Mouse (Mus musculus) forebrain, postnatal 0 days (tissue): Measurements from ENCODE around the gene Lsm10. TPM values are rescaled to one million over a fixed set of nuclear protein-coding genes. Genes with fewer than 3 reads are reported as not detected.

Source experiments
- ATAC-seq: fragments of 200-750 bp; cut with Nextera tagmentation; 2 replicates; pipeline ENCODE4 v1.8.0; 2017; ENCODE audit warnings: mild to moderate bottlenecking, moderate library complexity
- DNase-seq: peaks from one replicate; pipeline ENCODE4 v3.0.0-alpha.2; 2015
- H3K27ac ChIP-seq: fragments of 300-500 bp; sonication (generic); 2 replicates; pipeline ENCODE4 v1.5.1; 2014; ENCODE audit warnings: low read depth, mild to moderate bottlenecking, antibody characterized with exemption, low read length, moderate library complexity, mixed read lengths
- H3K27me3 ChIP-seq: fragments of 300-500 bp; sonication (generic); 2 replicates; pipeline ENCODE4 v1.6.1; 2014; ENCODE audit warnings: mild to moderate bottlenecking, low read length, mixed read lengths; ENCODE audit not compliant: insufficient read depth
- H3K36me3 ChIP-seq: fragments of 300-500 bp; sonication (generic); 2 replicates; pipeline ENCODE4 v1.6.1; 2014; ENCODE audit warnings: mild to moderate bottlenecking, moderate library complexity; ENCODE audit not compliant: insufficient read depth
- H3K4me1 ChIP-seq: fragments of 300-500 bp; sonication (generic); 2 replicates; pipeline ENCODE4 v1.6.1; 2014; ENCODE audit warnings: antibody characterized with exemption; ENCODE audit not compliant: insufficient read depth
- H3K4me2 ChIP-seq: fragments of 300-500 bp; sonication (generic); 2 replicates; pipeline ENCODE4 v1.6.1; 2014; ENCODE audit warnings: low read depth, mild to moderate bottlenecking, moderate library complexity
- H3K4me3 ChIP-seq: fragments of 300-500 bp; sonication (generic); 2 replicates; pipeline ENCODE4 v1.5.1; 2014; ENCODE audit warnings: low read depth, low read length, mixed read lengths
- H3K9ac ChIP-seq: fragments of 300-500 bp; sonication (generic); 2 replicates; pipeline ENCODE4 v1.6.1; 2014; ENCODE audit warnings: mild to moderate bottlenecking
- H3K9me3 ChIP-seq: fragments of 300-500 bp; sonication (generic); 2 replicates; pipeline ENCODE4 v1.6.1; 2016; ENCODE audit warnings: low read length
- CTCF ChIP-seq: sonication (generic); IDR thresholded peaks from 2 replicates; pipeline ENCODE4 v1.5.1; 2016; ENCODE audit warnings: antibody characterized with exemption, control low read depth, low read depth
- WGBS: fragments of 180-500 bp; shearing (Covaris S2); extraction: QIAGEN DNeasy Blood & Tissue Kit; methylation state at CpG from one replicate; pipeline ENCODE4 v1.1.7; 2014; 5-methylcytosine and 5-hydroxymethylcytosine counted together
- polyA plus RNA-seq: library from polyadenylated mRNA; unstranded; fragments of >200 nt; fragmentation: Nextera tagmentation; extraction: Ambion mirVana; gene quantifications from 2 replicates; pipeline ENCODE4 v1.2.1, GENCODE M21; 2015
- total RNA-seq: library from RNA; depleted of rRNA; stranded (reverse); fragments of >200 nt; gene quantifications from 2 replicates; pipeline ENCODE4 v1.2.3, GENCODE M21; 2014

The Lsm10 gene
- total and polyA plus RNA-seq, 2 experiments from 2014 or later = 37.1 to 59.5 TPM

- no peaks in the 10 kb centered on the region for H3K27me3 ChIP-seq
- peak; percentile 21 for ATAC-seq
- peak overlapping the region; percentile 80 for H3K9ac ChIP-seq
- peak overlapping the region; percentile 85 for H3K4me2 ChIP-seq
- WGBS = 3% methylated on average over 34 of the region's 34 CpGs
- H3K4me3 ChIP-seq = peak overlapping the region; percentile 93
- peak overlapping the region; percentile 78 for H3K27ac ChIP-seq
- DNase-seq = peak; percentile 41
- H3K4me1 ChIP-seq = peaks cover 27% of the 10 kb centered on the region
- no peak for TF ChIP-seq CTCF
- no peaks in the 10 kb centered on the region for H3K36me3 ChIP-seq
- H3K9me3 ChIP-seq = no peaks in the 10 kb centered on the region
These were observed 8.0 kb downstream of the Lsm10 start for GRCm38 (mm10) chr4:126104261-126105075.

- Histone ChIP-seq H3K9ac (peak overlapping the region; percentile 15; the same call in 1 of the 2 replicates), H3K36me3 (no peaks in the 10 kb centered on the region), H3K9me3 (no peaks in the 10 kb centered on the region), H3K27me3 (no peaks in the 10 kb centered on the region), H3K4me1 (peaks cover 28% of the 10 kb centered on the region), H3K27ac (no peak overlapping the region), H3K4me2 (peak overlapping the region; percentile 85), H3K4me3 (peak overlapping the region; percentile 93; the same call in 1 of the 2 replicates)
- no peak for TF ChIP-seq CTCF
- 51% methylated on average over 7 of the region's 7 CpGs for WGBS
- DNase-seq (no peak), ATAC-seq (no peak)
These were observed 8.8 kb downstream of the Lsm10 start for GRCm38 (mm10) chr4:126105131-126105783.

GRCm38 (mm10) chr4:126108061-126108740 is 11.8 kb downstream of the Lsm10 start:
- peaks cover 27% of the 10 kb centered on the region for H3K4me1 ChIP-seq
- no peak overlapping the region for H3K27ac ChIP-seq
- no peaks in the 10 kb centered on the region for H3K36me3 ChIP-seq
- H3K4me2 ChIP-seq = no peak overlapping the region
- H3K9me3 ChIP-seq = no peaks in the 10 kb centered on the region
- 27% methylated on average over 8 of the region's 8 CpGs for WGBS
- H3K27me3 ChIP-seq = no peaks in the 10 kb centered on the region
- no peak for TF ChIP-seq CTCF
- no peak for ATAC-seq
- no peak overlapping the region for H3K9ac ChIP-seq
- H3K4me3 ChIP-seq = no peak overlapping the region
- no peak for DNase-seq

DNA sequence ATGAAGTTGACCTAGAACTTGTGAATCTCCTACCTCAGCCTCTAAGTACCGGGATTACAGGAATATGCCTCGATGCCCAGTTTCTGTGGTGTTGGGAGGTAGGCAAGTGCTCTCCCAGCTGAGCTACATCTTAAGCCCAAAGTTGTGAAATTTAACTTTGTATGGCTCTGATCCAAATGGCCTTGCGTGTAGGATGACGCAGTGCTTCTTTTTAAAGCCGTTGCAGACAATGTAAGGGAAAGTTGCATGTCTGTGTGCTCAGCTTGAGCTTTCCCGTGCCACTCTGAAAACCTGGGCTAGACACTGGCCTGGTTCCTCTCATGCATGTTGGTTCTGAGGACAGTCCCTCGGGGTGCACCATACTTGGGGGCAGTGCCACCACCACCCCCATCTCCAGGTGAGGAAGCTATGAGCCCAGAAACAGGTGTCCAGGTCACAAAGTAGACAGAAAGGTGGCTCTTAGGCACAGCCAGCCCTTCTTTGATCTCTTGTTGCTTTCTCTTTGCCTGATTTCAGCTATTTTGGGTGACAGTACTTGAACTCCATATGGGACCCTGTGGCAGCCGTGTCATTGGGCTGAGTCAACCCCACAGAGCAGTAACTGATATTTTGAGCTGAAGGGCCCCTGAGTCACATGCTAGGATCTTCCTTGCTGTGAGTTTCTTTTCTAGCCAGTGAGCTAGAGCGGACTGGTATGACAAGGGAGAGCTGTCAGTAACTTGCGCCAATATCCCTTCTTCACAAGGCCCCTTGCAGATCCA is 13.4 kb downstream of the Lsm10 start:
- TF ChIP-seq CTCF = no peak
- Histone ChIP-seq H3K4me1 (peaks cover 23% of the 10 kb centered on the region), H3K36me3 (no peaks in the 10 kb centered on the region), H3K9ac (no peak overlapping the region), H3K9me3 (no peaks in the 10 kb centered on the region), H3K4me2 (no peak overlapping the region), H3K27ac (peak overlapping the region; percentile 54; the same call in 1 of the 2 replicates), H3K27me3 (no peaks in the 10 kb centered on the region), H3K4me3 (no peak overlapping the region)
- 76% methylated on average over 10 of the region's 10 CpGs for WGBS
- DNase-seq (no peak), ATAC-seq (peak; percentile 37; the same call in 1 of the 2 replicates)

DNA sequence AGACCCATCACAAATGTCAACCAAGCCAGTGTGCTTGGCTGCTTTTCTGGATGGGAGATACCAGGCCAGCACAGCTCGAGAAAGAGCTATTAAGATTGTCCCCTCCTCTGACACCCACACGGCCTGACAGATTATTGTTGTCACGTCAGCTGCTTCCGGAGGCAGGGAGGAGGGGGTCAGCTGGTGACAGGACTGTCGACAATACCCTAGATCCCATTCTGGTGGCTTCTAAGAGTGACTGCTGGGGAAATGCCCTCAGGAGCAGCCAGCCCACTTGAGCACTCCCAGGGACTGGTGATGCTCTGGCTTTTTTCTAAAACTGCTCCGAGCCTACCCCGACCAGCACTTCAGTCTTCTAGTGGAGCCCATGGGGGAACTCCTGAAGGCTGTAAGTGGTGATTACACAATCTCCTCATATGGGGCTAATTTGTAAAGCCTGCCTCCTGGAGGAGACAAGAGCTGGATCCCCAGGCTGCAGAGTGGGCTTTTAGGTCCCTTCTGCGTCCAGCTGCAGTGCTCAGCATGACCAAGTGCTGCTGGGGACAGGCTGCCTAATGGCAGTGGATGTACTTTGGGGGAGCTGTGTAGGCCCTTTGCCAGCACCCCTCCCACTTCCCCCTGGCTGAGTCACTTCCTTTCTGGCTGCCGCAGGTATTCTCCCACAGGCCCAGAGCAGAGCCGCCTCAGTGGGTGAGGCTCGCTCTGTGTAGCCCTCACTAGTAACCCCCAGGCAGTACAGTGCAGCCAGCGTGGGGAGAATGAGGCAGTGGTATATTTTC is 14.1 kb downstream of the Lsm10 start:
- WGBS = 11% methylated on average over 12 of the region's 12 CpGs
- no peak overlapping the region for H3K4me2 ChIP-seq
- DNase-seq (peak; percentile 32), ATAC-seq (peak; percentile 66)
- no peak overlapping the region for H3K4me3 ChIP-seq
- H3K4me1 ChIP-seq = peaks cover 16% of the 10 kb centered on the region
- H3K27me3 ChIP-seq = no peaks in the 10 kb centered on the region
- H3K27ac ChIP-seq = peak overlapping the region; percentile 75
- H3K9ac ChIP-seq = no peak overlapping the region
- H3K9me3 ChIP-seq = no peaks in the 10 kb centered on the region
- TF ChIP-seq CTCF = peak; percentile 42
- no peaks in the 10 kb centered on the region for H3K36me3 ChIP-seq

DNA sequence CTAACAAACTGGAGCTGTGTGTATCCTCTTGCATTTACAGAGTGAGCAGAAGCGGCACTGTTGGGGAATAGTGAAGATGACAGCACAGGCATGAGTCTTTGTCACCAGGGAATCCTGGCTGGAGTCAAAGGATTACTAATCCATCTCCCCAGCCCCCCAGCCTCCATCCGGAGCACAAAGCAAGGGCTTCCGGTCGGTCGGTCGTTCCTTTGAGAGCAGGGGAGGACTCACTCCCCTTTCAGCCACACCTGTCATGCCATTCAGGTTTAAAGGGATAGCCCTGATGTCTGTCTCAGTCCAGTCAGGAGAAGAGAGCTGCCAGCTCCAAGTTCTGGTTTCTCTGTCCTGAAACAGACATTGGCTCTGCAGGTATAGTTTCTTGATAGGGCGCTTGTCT is 14.7 kb downstream of the Lsm10 start:
- 17% methylated on average over 7 of the region's 7 CpGs for WGBS
- Histone ChIP-seq H3K27ac (peak overlapping the region; percentile 75), H3K4me3 (no peak overlapping the region), H3K9me3 (no peaks in the 10 kb centered on the region), H3K4me2 (no peak overlapping the region), H3K27me3 (no peaks in the 10 kb centered on the region), H3K36me3 (no peaks in the 10 kb centered on the region), H3K9ac (no peak overlapping the region), H3K4me1 (peaks cover 13% of the 10 kb centered on the region)
- no peak for TF ChIP-seq CTCF
- ATAC-seq (no peak), DNase-seq (no peak)
